Mouse (Mus musculus): ENCODE data around the gene Ryr2. TPM values are rescaled to one million over a fixed set of nuclear protein-coding genes. Genes with fewer than 3 reads are reported as not detected.

Ryr2 gene
- total RNA-seq (2023): 1 to 10 TPM; 4.7 TPM

GRCm38 (mm10) chr13:12106662-12107632 is at the start of gene Ryr2:
Gene Ryr2 (minus strand): TSS chr13:12106945.

Other genes with a start within 250 kb of the Ryr2 start
- 10 to 100 TPM; 42.6 TPM for gene Mtr, start 151.2 kb upstream of the Ryr2 start, total RNA-seq (2023)
- gene Actn2, start 233.8 kb upstream of the Ryr2 start, total RNA-seq (2023): under 1 TPM in 1 of 2 experiments, not detected in 1; 0.41 TPM